Mouse (Mus musculus) cerebellum, adult 2 months (tissue): Measurements from ENCODE around the gene Cacna1d.

Source experiments
- CTCF ChIP-seq: fragments of 200-500 bp; IDR thresholded peaks from 2 replicates; pipeline ENCODE4 v1.5.1; 2011; ENCODE audit warnings: low read depth, mild to moderate bottlenecking, control low read depth, low read length, moderate library complexity, borderline replicate concordance; ENCODE audit not compliant: insufficient read depth
- POLR2A ChIP-seq: fragments of 200-500 bp; IDR thresholded peaks from 2 replicates; pipeline ENCODE4 v1.6.1; 2011; ENCODE audit warnings: low read length, control low read depth, borderline replicate concordance; ENCODE audit not compliant: insufficient read depth

DNA sequence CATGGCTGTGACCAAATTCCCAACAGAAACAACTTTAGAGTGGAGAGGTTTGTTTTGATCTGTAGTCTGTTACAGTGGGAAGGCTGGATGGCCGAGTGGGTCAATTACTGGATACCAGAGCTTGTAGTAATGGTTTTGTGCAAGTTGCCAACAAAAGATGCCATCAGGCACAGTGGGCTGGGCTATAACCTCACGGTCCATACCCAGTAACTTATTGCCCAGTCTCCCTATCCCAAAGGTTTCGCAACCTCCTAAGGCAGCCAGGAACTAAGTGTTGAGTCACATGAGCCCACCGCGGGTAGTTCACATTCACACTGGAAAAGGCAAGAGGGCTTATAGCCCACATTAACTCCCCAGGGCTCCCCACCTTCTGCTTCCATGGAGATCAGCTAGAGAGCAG is 474.6 kb downstream of the Cacna1d start:
- no peak for TF ChIP-seq POLR2A
- no peak for TF ChIP-seq CTCF
